Mouse (Mus musculus) ES-E14 (cell line): ENCODE data around the gene Slc4a4.

Experiments
- CHD2 ChIP-seq: IDR thresholded peaks from 2 replicates; pipeline ENCODE4 v1.6.1; 2014; ENCODE audit warnings: mild to moderate bottlenecking, low read depth, low read length, inconsistent platforms
- HCFC1 ChIP-seq: IDR thresholded peaks from 2 replicates; pipeline ENCODE4 v1.6.1; 2012; ENCODE audit warnings: low read length, inconsistent platforms, borderline replicate concordance; ENCODE audit not compliant: insufficient read depth
- ZC3H11A ChIP-seq: IDR thresholded peaks from 2 replicates; pipeline ENCODE4 v1.6.1; 2012; ENCODE audit warnings: low read depth, mild to moderate bottlenecking, inconsistent platforms, low read length, borderline replicate concordance

GRCm38 (mm10) chr5:89128210-89128609 is 241.6 kb downstream of the Slc4a4 start:
- TF ChIP-seq ZC3H11A = no peak
- TF ChIP-seq HCFC1 = no peak
- no peak for TF ChIP-seq CHD2
